Mouse (Mus musculus) cerebellum, postnatal 25 days (tissue): Measurements from ENCODE around the gene Agtr1a.
A peak's percentile ranks its signal among the peaks of the same experiment; 100 is the strongest.

Experiments used
- DNase-seq, 2 experiments: peaks; one replicate each; pipeline ENCODE4 v3.0.0; 2021; ENCODE audit warnings: mixed read lengths in 2 of 2

The Agtr1a gene

GRCm38 (mm10) chr13:30364097-30364625 lies 27.9 kb downstream of the Agtr1a start:
- DNase-seq, result no peak

GRCm38 (mm10) chr13:30364780-30365179 lies 28.5 kb downstream of the Agtr1a start:
- DNase-seq, result no peak

- DNase-seq, result no peak
Measured at GRCm38 (mm10) chr13:30365378-30365777, 29.1 kb downstream of the Agtr1a start.

- DNase-seq, result no peak
Measured at GRCm38 (mm10) chr13:30368116-30368515, 31.9 kb downstream of the Agtr1a start.

GRCm38 (mm10) chr13:30368746-30369145 lies 32.5 kb downstream of the Agtr1a start:
- DNase-seq, result no peak

- DNase-seq, result no peak
Measured at GRCm38 (mm10) chr13:30378868-30379267, 42.6 kb downstream of the Agtr1a start.

- DNase-seq, result no peak
Measured at GRCm38 (mm10) chr13:30385183-30385582, 48.9 kb downstream of the Agtr1a start.

- no peak for DNase-seq
Measured at GRCm38 (mm10) chr13:30394123-30394522, 57.9 kb downstream of the Agtr1a start.

- no peak for DNase-seq
Measured at GRCm38 (mm10) chr13:30396431-30396830, 60.2 kb downstream of the Agtr1a start.

- no peak for DNase-seq
Measured at GRCm38 (mm10) chr13:30398852-30399251, 62.6 kb downstream of the Agtr1a start.

GRCm38 (mm10) chr13:30400621-30401020 lies 64.4 kb downstream of the Agtr1a start:
- no peak for DNase-seq

- no peak for DNase-seq
Measured at GRCm38 (mm10) chr13:30403874-30404273, 67.6 kb downstream of the Agtr1a start.

GRCm38 (mm10) chr13:30418611-30419010 lies 82.4 kb downstream of the Agtr1a start:
- no peak for DNase-seq

GRCm38 (mm10) chr13:30427008-30427407 lies 90.8 kb downstream of the Agtr1a start:
- DNase-seq, result no peak

GRCm38 (mm10) chr13:30427436-30427835 lies 91.2 kb downstream of the Agtr1a start:
- peak; percentile 49 to 64 for DNase-seq
